In genomic region chr12:32000464-32000863, GRCm38 (mm10) we compare ENCODE assay signal across 1 mouse cellular context.
TF ChIP-seq lines count a peak whose summit lies in the region.

No protein-coding gene starts in this region.

TF ChIP-seq in MEL, 35 proteins besides CTCF, POLR2A, EP300 and RAD21 (continued from another document):
- peak; percentile 29; the same call in 1 of the 2 replicates for TF ChIP-seq SIN3A (IDR thresholded peaks at IDR 0.05; ENCODE audit: low read length)
